Mouse (Mus musculus) heart, postnatal 0 days (tissue): ENCODE measurements around the gene Myd88.

Source experiments
- CTCF ChIP-seq: IDR thresholded peaks from 2 replicates; pipeline ENCODE4 v1.5.1; 2016; ENCODE audit warnings: antibody characterized with exemption, control low read depth, low read depth
- EP300 ChIP-seq: IDR thresholded peaks from 2 replicates; pipeline ENCODE4 v1.6.1; 2016; ENCODE audit warnings: antibody characterized with exemption, low read depth

DNA sequence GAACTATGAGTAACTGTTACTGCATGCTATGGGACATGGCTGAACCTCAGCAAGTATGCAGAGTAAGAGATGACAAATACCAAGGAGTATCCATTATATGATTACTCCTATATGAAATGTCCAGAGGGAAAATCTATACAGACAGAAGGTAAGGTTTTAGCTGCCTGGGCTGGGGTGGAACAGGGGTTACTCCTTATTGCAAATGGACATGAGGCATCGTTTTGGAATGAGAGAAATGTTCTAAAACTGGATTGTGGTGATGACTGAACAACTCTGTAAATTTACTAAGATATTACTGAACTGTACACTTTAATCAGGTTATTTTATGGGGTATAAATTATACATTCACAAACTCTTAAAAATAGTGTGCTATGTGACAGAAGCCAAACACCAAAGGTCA lies 22.3 kb downstream of the Myd88 start:
- TF ChIP-seq CTCF (no peak), EP300 (no peak)
